Mouse (Mus musculus) bone marrow, adult 2 months (tissue): ENCODE results near the gene Ppp1r14c. TPM values are rescaled to one million over a fixed set of nuclear protein-coding genes. Genes with fewer than 3 reads are reported as not detected.
"Not testable (repeated sequence)": the region's sequence is repeated elsewhere in the genome, so short reads cannot be mapped to it uniquely, and the experiment has no call there.

Experiments
- H3K27ac ChIP-seq: fragments of 200-500 bp; 2 replicates; pipeline ENCODE4 v1.5.1; 2012; ENCODE audit warnings: low read depth, mild to moderate bottlenecking, control low read depth, inconsistent platforms, low read length; ENCODE audit not compliant: control insufficient read depth, poor library complexity, insufficient read depth
- H3K4me1 ChIP-seq: fragments of 200-500 bp; 2 replicates; pipeline ENCODE4 v1.6.1; 2011; ENCODE audit warnings: low read length; ENCODE audit not compliant: control insufficient read depth, insufficient read depth
- H3K4me3 ChIP-seq: fragments of 200-500 bp; replicated peaks from 2 replicates; pipeline ENCODE3; 2011; ENCODE audit warnings: mild to moderate bottlenecking, low read depth, low read length, control low read depth; ENCODE audit not compliant: control insufficient read depth
- CTCF ChIP-seq: fragments of 200-500 bp; IDR thresholded peaks from 2 replicates; pipeline ENCODE4 v1.5.1; 2011; ENCODE audit warnings: low read length, control low read depth; ENCODE audit not compliant: control insufficient read depth, insufficient read depth
- POLR2A ChIP-seq: fragments of 200-500 bp; IDR thresholded peaks from 2 replicates; pipeline ENCODE4 v1.6.1; 2011; ENCODE audit warnings: low read depth, mild to moderate bottlenecking, control low read depth, low read length, borderline replicate concordance; ENCODE audit not compliant: control insufficient read depth
- WGBS: fragments of 180-500 bp; shearing (Covaris S2); methylation state at CpG from one replicate; pipeline ENCODE4 v1.1.7; 2018; 5-methylcytosine and 5-hydroxymethylcytosine counted together
- polyA plus RNA-seq: library from polyadenylated mRNA; stranded (reverse); fragments of >200 nt; gene quantifications from 2 replicates; pipeline ENCODE4 v1.2.4, GENCODE M21; 2011; ENCODE audit warnings: low replicate concordance; ENCODE audit not compliant: missing spikeins, insufficient read depth, insufficient read length

Gene Ppp1r14c
- polyA plus RNA-seq, 1 experiment = not detected

DNA sequence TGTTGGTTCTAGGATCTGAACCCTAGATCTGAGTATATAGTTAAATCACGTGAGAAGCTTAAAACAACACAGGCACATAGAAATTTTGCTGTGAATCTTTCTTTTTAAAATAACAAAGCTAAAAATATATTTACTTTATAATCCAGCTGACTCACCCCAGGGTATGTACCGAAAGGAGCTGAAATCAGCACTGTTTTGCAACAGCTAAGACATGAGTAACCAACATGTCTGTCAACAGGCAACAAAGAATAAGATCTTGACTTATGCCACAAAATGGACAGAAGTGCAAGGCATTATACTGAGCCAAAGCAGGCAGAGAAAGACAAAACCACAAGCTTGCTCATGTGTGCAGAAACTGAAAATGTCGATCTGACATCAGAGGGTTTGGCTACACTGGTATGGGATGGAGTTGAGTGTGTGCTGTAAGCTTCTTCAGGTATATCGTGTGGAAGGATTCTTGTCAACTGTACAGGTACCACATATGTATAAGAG, 100.3 kb downstream of the Ppp1r14c start:
- no peak overlapping the region for H3K27ac ChIP-seq
- H3K4me3 ChIP-seq = no peak overlapping the region
- H3K4me1 ChIP-seq = no peaks in the 10 kb centered on the region
- WGBS = 70% methylated on average over 4 of the region's 4 CpGs
- no peak for TF ChIP-seq CTCF
- TF ChIP-seq POLR2A = no peak

DNA sequence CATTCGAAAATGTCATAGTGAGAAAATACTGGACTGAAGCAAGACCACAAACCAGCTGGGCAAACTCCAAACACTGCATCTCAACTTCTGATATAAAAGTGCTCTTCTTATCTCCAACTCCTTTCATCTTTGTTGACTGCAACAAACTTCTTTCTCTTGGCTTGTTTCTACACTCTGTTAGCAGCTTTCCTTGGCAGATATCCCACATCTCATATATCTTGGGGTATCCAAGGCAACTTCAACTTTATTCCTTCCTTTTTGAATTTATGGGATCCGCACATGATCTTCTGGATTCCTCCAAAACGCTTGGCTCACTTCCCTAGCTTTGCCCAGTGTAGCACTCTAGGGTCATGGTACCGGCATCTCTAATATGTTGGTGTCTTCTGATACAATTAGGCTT, 102.7 kb downstream of the Ppp1r14c start:
- H3K4me3 ChIP-seq = no peak overlapping the region
- WGBS = 76% methylated on average over 4 of the region's 4 CpGs
- no peaks in the 10 kb centered on the region for H3K4me1 ChIP-seq
- no peak overlapping the region for H3K27ac ChIP-seq
- TF ChIP-seq POLR2A (no peak), CTCF (no peak)

- 74% methylated on average over 1 of the region's 1 CpGs for WGBS
Measured at GRCm38 (mm10) chr10:3476611-3477010, 110.8 kb downstream of the Ppp1r14c start.

DNA sequence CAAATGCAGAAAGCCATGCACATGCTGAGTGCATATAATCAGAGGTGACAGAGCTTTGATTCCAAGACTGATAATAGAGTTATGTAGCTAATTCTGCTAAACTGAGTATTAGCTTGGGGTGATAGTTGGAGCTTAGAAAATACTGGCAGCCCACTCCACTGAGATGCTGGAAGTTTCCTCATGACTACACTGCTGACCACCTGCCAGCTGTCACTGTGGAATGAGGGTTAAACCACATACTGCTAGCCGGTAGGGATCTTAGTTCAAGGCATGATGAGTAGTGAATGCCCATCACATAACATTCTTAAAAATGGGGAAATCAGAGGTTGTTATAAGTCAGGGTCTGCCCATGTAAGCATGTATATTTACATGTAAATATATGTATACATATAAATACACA, 113.9 kb downstream of the Ppp1r14c start:
- Histone ChIP-seq H3K27ac (no peak overlapping the region), H3K4me3 (no peak overlapping the region), H3K4me1 (no peaks in the 10 kb centered on the region)
- TF ChIP-seq CTCF = no peak
- TF ChIP-seq POLR2A = no peak
- 70% methylated on average over 1 of the region's 1 CpGs for WGBS

More at GRCm38 (mm10) chr10:3476611-3477010, 110.8 kb downstream of the Ppp1r14c start:
- H3K4me3 ChIP-seq = no peak overlapping the region
- TF ChIP-seq POLR2A (no peak), CTCF (no peak)
- no peaks in the 10 kb centered on the region for H3K4me1 ChIP-seq
- no peak overlapping the region for H3K27ac ChIP-seq

DNA sequence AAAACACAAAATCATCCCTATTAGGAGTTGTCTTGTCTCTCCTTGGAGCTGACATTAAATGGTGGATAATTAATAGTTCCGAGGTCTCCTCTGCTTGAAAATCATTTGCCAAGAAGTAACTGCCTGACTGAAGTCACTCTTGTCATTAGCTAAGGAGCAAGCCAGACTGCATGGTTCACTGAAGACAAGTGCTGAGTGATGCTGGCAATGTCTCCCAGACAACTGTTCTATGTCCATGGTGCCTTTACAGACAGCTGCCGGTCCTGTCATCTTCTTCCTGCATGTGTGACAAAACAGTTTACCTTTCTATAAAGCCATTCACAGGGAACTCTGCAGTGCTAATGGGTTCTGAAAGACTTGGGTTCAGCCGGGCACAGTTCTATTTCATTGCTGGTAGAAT, 124.2 kb downstream of the Ppp1r14c start:
- Histone ChIP-seq H3K27ac (no peak overlapping the region), H3K4me1 (no peaks in the 10 kb centered on the region), H3K4me3 (no peak overlapping the region)
- 83% methylated on average over 3 of the region's 3 CpGs for WGBS
- TF ChIP-seq POLR2A (no peak), CTCF (no peak)

DNA sequence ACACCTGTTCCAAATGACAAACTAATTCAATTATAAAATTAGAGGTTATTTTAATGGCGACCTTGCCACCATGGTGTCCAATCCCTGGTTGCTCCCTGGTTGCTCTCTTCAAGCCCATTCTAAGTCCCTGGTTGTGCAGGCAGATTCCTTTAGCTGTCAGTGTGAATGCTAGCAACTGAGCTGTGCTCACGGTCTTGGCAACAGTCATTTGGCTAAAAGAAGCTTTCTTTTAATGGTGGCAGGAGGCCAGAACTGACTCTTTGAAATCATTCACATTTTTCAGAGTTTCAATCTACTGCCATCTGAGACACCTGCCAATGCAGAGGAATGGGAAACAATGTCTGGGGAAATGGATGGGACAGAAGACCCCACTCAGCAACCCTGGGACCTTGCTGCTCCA, 130.9 kb downstream of the Ppp1r14c start:
- H3K4me3 ChIP-seq = no peak overlapping the region
- no peaks in the 10 kb centered on the region for H3K4me1 ChIP-seq
- WGBS = 75% methylated on average over 2 of the region's 2 CpGs
- H3K27ac ChIP-seq = no peak overlapping the region
- TF ChIP-seq CTCF = no peak

DNA sequence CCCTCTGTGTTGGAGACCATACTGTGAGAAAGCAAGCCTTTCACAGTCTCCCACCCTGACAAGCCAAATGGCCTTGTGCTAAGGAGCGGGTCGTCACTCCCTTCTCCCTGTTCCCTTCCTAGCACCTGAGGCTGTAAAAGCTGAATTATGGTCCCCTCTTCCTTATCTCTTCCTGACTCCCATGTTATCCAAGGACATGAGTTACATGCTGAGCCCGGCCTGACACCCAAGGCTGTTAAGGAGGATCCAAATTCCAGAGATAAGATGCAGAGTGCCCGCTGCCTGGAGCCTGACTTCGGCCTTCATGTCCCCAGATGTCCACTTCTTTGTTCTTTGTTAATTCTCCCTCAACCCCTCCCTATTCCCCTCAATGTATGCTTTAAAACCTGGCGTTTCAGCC, 135.0 kb downstream of the Ppp1r14c start:
- H3K4me3 ChIP-seq, H3K27ac ChIP-seq, H3K4me1 ChIP-seq: not testable (repeated sequence)
- WGBS = 82% methylated on average over 6 of the region's 6 CpGs

DNA sequence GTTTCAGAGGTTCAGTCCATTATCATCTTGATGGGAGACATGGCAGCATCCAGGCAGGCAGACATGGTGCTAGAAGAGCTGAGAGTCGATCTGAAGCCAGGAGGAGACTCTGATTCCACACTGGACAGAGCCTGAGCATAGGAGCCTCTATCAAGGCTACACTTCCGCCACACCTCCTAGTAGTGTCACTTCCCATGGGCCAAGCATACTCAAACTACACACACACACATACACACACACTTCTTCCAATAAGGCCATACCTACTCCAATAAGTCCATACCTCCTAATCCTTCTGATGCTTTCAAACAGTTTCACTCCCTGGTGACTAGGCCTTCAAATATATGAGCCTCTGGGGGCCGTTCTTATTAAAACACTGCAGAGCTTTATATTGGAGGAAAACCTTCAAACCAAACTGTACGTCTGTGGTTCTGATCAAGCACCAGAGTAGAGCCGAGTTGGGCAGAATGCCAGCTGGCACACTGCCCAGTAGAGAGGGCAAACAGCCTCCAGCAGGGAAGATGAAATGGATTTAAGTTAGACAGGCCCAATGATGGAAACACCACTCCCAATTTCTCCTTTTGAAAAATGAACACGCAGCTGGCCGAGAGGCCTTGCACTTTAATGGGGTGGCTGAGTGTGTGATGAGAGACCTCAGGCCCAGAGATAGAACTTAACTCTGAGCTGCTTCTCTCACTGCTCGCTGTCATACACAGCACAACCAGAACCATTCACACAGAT, 141.8 kb downstream of the Ppp1r14c start:
- Histone ChIP-seq H3K4me3 (no peak overlapping the region), H3K27ac (no peak overlapping the region), H3K4me1 (no peaks in the 10 kb centered on the region)
- no peak for TF ChIP-seq CTCF
- no peak for TF ChIP-seq POLR2A
- 50% methylated on average over 8 of the region's 8 CpGs for WGBS

GRCm38 (mm10) chr10:3508222-3508588, 142.3 kb downstream of the Ppp1r14c start:
- 67% methylated on average over 2 of the region's 2 CpGs for WGBS
- TF ChIP-seq POLR2A = no peak
- TF ChIP-seq CTCF = no peak
- Histone ChIP-seq H3K4me1 (no peaks in the 10 kb centered on the region), H3K4me3 (no peak overlapping the region), H3K27ac (no peak overlapping the region)
